Mouse (Mus musculus) midbrain, embryonic 14.5 days (tissue): ENCODE data around the gene Rhoc. TPM values are rescaled to one million over a fixed set of nuclear protein-coding genes. Genes with fewer than 3 reads are reported as not detected.

ENCODE experiments used
- ATAC-seq: fragments of 200-750 bp; cut with Nextera tagmentation; 2 replicates; pipeline ENCODE4 v1.8.0; 2017; ENCODE audit warnings: moderate number of reproducible peaks, moderate library complexity; ENCODE audit not compliant: low FRiP score, low TSS enrichment
- DNase-seq: peaks from one replicate; pipeline ENCODE4 v3.0.0-alpha.2; 2015
- H3K27ac ChIP-seq: fragments of 300-500 bp; sonication (generic); replicated peaks from 2 replicates; pipeline ENCODE4 v1.5.1; 2014; ENCODE audit warnings: mild to moderate bottlenecking, low read depth, low read length, moderate library complexity
- H3K27me3 ChIP-seq: fragments of 300-500 bp; sonication (generic); 2 replicates; pipeline ENCODE4 v1.6.1; 2014; ENCODE audit warnings: low read length, control low read depth, mixed read lengths; ENCODE audit not compliant: control insufficient read depth, insufficient read depth
- H3K36me3 ChIP-seq: fragments of 300-500 bp; sonication (generic); 2 replicates; pipeline ENCODE4 v1.6.1; 2014; ENCODE audit warnings: low read length, control low read depth; ENCODE audit not compliant: control insufficient read depth, insufficient read depth
- H3K4me1 ChIP-seq: fragments of 300-500 bp; sonication (generic); 2 replicates; pipeline ENCODE4 v1.6.1; 2014; ENCODE audit warnings: mild to moderate bottlenecking, antibody characterized with exemption, low read length, control low read depth; ENCODE audit not compliant: control insufficient read depth, insufficient read depth
- H3K4me2 ChIP-seq: fragments of 300-500 bp; sonication (generic); 2 replicates; pipeline ENCODE4 v1.6.1; 2014; ENCODE audit warnings: mild to moderate bottlenecking, low read length, moderate library complexity
- H3K4me3 ChIP-seq: fragments of 300-500 bp; sonication (generic); replicated peaks from 2 replicates; pipeline ENCODE4 v1.5.1; 2014; ENCODE audit warnings: low read depth, low read length
- H3K9ac ChIP-seq: fragments of 300-500 bp; sonication (generic); replicated peaks from 2 replicates; pipeline ENCODE4 v1.6.1; 2014; ENCODE audit warnings: mild to moderate bottlenecking, low read length, moderate library complexity
- H3K9me3 ChIP-seq: fragments of 300-500 bp; sonication (generic); 2 replicates; pipeline ENCODE4 v1.6.1; 2016; ENCODE audit warnings: low read length, control low read depth, mixed read lengths; ENCODE audit not compliant: control insufficient read depth
- WGBS: fragments of 180-500 bp; shearing (Covaris S2); extraction: QIAGEN DNeasy Blood & Tissue Kit; methylation state at CpG from one replicate; pipeline ENCODE4 v1.1.7; 2014; 5-methylcytosine and 5-hydroxymethylcytosine counted together
- polyA plus RNA-seq: library from polyadenylated mRNA; unstranded; fragments of >200 nt; fragmentation: Nextera tagmentation; extraction: Ambion mirVana; gene quantifications from 2 replicates; pipeline ENCODE4 v1.2.1, GENCODE M21; 2014

The Rhoc gene
- polyA plus RNA-seq, 1 experiment from 2014 or later, result 40.2 TPM

GRCm38 (mm10) chr3:104815346-104815745 lies 27.2 kb downstream of the Rhoc start:
- H3K27me3 ChIP-seq, result no peaks in the 10 kb centered on the region
- peaks cover 6% of the 10 kb centered on the region; the same call in 1 of the 2 replicates for H3K4me1 ChIP-seq
- H3K4me3 ChIP-seq, result no peak overlapping the region
- H3K9me3 ChIP-seq, result no peaks in the 10 kb centered on the region
- H3K27ac ChIP-seq, result no peak overlapping the region
- H3K9ac ChIP-seq, result no peak overlapping the region
- WGBS, result 75% methylated on average over 2 of the region's 2 CpGs
- ATAC-seq, result no peak
- H3K36me3 ChIP-seq, result no peaks in the 10 kb centered on the region
- no peak overlapping the region for H3K4me2 ChIP-seq
- DNase-seq, result no peak

DNA sequence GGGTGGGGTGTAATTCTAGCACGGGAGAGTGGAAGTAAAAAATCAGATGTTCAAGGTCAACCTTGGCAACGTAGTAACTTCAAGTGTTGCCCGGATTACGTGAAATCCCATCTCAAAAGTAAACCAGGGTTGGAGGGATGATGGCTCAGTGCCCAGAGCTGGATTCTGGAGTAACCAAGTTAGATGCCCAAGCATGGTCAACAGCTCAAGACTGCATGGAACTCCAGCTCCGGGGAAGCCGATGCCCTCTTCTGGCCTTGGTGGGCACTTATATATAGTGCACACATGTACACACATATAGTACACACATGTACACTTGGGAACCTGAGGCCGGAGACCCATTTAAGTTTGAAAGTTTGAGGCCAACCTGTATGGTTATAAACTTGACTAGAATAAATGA lies 28.0 kb downstream of the Rhoc start:
- ATAC-seq (no peak), DNase-seq (no peak)
- H3K9me3 ChIP-seq, result no peaks in the 10 kb centered on the region
- H3K36me3 ChIP-seq, result peaks cover 6% of the 10 kb centered on the region
- no peak overlapping the region for H3K27ac ChIP-seq
- peaks cover 6% of the 10 kb centered on the region; the same call in 1 of the 2 replicates for H3K4me1 ChIP-seq
- no peak overlapping the region for H3K9ac ChIP-seq
- H3K4me3 ChIP-seq, result no peak overlapping the region
- no peak overlapping the region for H3K4me2 ChIP-seq
- 97% methylated on average over 7 of the region's 7 CpGs for WGBS
- no peaks in the 10 kb centered on the region for H3K27me3 ChIP-seq

- Histone ChIP-seq H3K4me3 (peak overlapping the region; percentile 62), H3K9me3 (no peaks in the 10 kb centered on the region), H3K4me1 (peaks cover 6% of the 10 kb centered on the region; the same call in 1 of the 2 replicates), H3K27ac (peak overlapping the region; percentile 57), H3K9ac (peak overlapping the region; percentile 76), H3K4me2 (peak overlapping the region; percentile 100), H3K27me3 (no peaks in the 10 kb centered on the region), H3K36me3 (peaks cover 13% of the 10 kb centered on the region)
- DNase-seq, result peak; percentile 71
- ATAC-seq, result peak; percentile 83
- WGBS, result under 1% methylated on average over 46 of the region's 46 CpGs
These were observed 29.4 kb downstream of the Rhoc start for GRCm38 (mm10) chr3:104817481-104817990.

DNA sequence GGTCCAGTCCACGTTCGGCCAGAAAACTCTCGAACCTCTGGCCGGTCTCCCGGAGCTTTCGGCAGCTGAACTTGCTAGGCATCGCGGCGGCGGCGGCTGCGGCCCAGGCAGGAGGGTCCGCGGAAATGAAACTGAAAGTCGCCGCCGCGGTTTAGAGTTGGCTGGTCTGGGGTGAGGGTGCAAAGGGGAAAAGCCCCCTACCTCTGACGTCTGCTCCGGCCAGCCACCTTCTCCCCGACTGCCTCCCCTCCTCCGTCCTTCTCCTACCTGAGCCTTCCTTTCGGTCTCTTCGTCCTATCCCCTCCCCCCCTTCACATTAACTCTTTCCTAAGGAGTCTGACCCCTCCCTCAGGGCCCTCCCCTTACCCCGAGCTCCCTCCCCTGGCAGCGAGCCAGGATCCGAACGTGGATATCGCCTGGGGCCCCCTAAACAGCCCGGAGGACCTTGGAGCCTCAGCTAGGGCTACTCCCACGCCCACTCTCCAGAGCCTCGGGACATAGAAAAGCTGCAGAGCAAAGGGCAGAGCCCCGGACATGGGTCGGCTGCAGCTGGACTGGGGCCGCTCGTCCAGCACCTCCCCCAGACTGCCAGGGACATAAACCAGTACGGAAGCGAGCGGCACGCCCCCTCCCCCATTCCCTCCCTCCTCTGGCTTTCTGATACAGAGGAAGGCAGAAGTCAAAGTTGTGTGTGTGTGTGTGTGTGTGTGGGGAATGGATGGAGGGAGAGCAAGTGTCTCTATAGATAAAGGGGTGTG lies 30.0 kb downstream of the Rhoc start, which contains the start of gene Mov10:
Gene Mov10 (minus strand): TSS at position 573 of the 758 bp plus-strand sequence.
- DNase-seq (peak; percentile 71), ATAC-seq (peak; percentile 74)
- Histone ChIP-seq H3K9me3 (no peaks in the 10 kb centered on the region), H3K27ac (peak within 1 kb of the TSS; percentile 57), H3K4me3 (peak within 1 kb of the TSS; percentile 62), H3K4me1 (peaks cover 6% of the 10 kb centered on the region; the same call in 1 of the 2 replicates), H3K4me2 (peak within 1 kb of the TSS; percentile 100), H3K9ac (peak within 1 kb of the TSS; percentile 76), H3K27me3 (no peaks in the 10 kb centered on the region), H3K36me3 (peaks cover 13% of the 10 kb centered on the region)
- WGBS, result 1% methylated on average over 40 of the region's 40 CpGs

DNA sequence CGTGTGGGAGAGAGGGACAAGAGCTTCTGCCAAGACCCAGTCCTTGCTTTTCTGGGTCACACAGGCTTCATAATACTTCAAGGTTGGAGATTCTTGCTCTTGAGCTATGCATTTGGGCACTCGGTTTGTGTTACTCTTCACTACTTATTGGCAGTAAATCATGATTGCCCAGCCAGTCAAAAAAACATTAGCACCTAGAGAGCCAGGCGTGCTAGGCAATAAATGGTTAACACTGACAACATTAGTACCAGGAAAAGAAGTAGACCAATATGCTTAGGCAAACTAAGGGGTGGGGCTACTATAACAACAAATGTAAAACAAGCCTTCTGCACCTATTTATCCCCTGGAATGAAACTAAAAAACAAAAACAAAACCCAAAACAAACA lies 30.6 kb downstream of the Rhoc start:
- H3K4me2 ChIP-seq, result peak overlapping the region; percentile 100
- H3K27ac ChIP-seq, result no peak overlapping the region
- H3K4me3 ChIP-seq, result peak overlapping the region; percentile 62
- H3K9ac ChIP-seq, result peak overlapping the region; percentile 76; the same call in 1 of the 2 replicates
- H3K9me3 ChIP-seq, result no peaks in the 10 kb centered on the region
- WGBS, result 13% methylated on average over 3 of the region's 3 CpGs
- H3K36me3 ChIP-seq, result peaks cover 13% of the 10 kb centered on the region
- H3K4me1 ChIP-seq, result peaks cover 6% of the 10 kb centered on the region; the same call in 1 of the 2 replicates
- ATAC-seq (no peak), DNase-seq (no peak)
- no peaks in the 10 kb centered on the region for H3K27me3 ChIP-seq

DNA sequence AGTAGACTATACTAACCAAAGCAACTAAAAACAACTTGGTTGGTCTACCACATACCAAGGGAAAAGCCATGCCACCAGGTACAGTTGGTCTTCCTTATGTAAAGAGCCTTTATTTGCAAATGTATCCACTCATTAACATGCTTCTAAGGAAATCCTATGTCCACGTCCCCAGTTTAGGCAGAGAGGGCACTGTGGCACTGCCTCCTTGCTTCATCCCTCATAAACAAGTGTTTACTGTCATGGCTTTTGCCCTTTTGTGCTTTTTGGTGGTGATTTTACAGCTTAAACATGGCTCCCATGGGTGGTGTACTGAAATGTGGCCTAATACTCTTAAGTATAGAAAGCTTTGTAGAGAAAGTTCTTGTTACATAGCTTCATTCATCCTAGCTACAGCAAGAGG lies 32.3 kb downstream of the Rhoc start:
- Histone ChIP-seq H3K9ac (no peak overlapping the region), H3K4me3 (no peak overlapping the region), H3K36me3 (peaks cover 18% of the 10 kb centered on the region), H3K27ac (no peak overlapping the region), H3K9me3 (no peaks in the 10 kb centered on the region), H3K4me2 (no peak overlapping the region), H3K4me1 (peaks cover 6% of the 10 kb centered on the region; the same call in 1 of the 2 replicates), H3K27me3 (no peaks in the 10 kb centered on the region)
- WGBS, result 64% methylated on average over 1 of the region's 1 CpGs
- DNase-seq, result no peak
- no peak for ATAC-seq

GRCm38 (mm10) chr3:104822413-104822812 lies 34.2 kb downstream of the Rhoc start:
- no peaks in the 10 kb centered on the region for H3K27me3 ChIP-seq
- H3K4me2 ChIP-seq, result no peak overlapping the region
- 84% methylated on average over 3 of the region's 3 CpGs for WGBS
- H3K4me3 ChIP-seq, result no peak overlapping the region
- no peak overlapping the region for H3K9ac ChIP-seq
- H3K27ac ChIP-seq, result no peak overlapping the region
- H3K4me1 ChIP-seq, result peaks cover 3% of the 10 kb centered on the region; the same call in 1 of the 2 replicates
- DNase-seq (no peak), ATAC-seq (no peak)
- peaks cover 30% of the 10 kb centered on the region for H3K36me3 ChIP-seq
- H3K9me3 ChIP-seq, result no peaks in the 10 kb centered on the region

- Histone ChIP-seq H3K9ac (no peak overlapping the region), H3K4me2 (no peak overlapping the region), H3K9me3 (no peaks in the 10 kb centered on the region), H3K4me3 (no peak overlapping the region), H3K27me3 (no peaks in the 10 kb centered on the region), H3K4me1 (no peaks in the 10 kb centered on the region), H3K36me3 (peaks cover 56% of the 10 kb centered on the region), H3K27ac (no peak overlapping the region)
- WGBS, result 98% methylated on average over 3 of the region's 3 CpGs
- DNase-seq (no peak), ATAC-seq (no peak)
These were observed 47.6 kb downstream of the Rhoc start for GRCm38 (mm10) chr3:104835797-104836196.

- DNase-seq, result no peak
- H3K36me3 ChIP-seq, result peaks cover 51% of the 10 kb centered on the region
- no peak for ATAC-seq
These were observed 52.9 kb downstream of the Rhoc start for GRCm38 (mm10) chr3:104841049-104841448.

More at GRCm38 (mm10) chr3:104841049-104841448, 52.9 kb downstream of the Rhoc start:
- Histone ChIP-seq H3K4me3 (no peak overlapping the region), H3K9ac (no peak overlapping the region), H3K4me2 (no peak overlapping the region), H3K4me1 (no peaks in the 10 kb centered on the region), H3K27me3 (no peaks in the 10 kb centered on the region), H3K9me3 (no peaks in the 10 kb centered on the region), H3K27ac (no peak overlapping the region)
- WGBS, result 97% methylated on average over 5 of the region's 5 CpGs
